Comparison of ENCODE assay signal across 9 mouse cellular contexts in genomic region chr5:124010077-124010476, GRCm38 (mm10). TPM values are rescaled to one million over a fixed set of nuclear protein-coding genes. Genes with fewer than 3 reads are reported as not detected.
A peak's percentile ranks its signal among the peaks of the same experiment; 100 is the strongest.
DNase-seq lines count a peak whose midpoint lies in the region; ATAC-seq and TF ChIP-seq lines count a peak whose summit lies in the region.
"Had no signal": no experiment of that assay in that cellular context is flagged by ENCODE, and none has a peak within 500 bp of the region (broad histone marks: within the 10 kb centered on the region; RNA-seq: fewer than 3 reads in every experiment).

No protein-coding gene starts in this region.

- H3K79me2 ChIP-seq in heart, adult 2 months (replicated peaks; ENCODE audit: control insufficient read depth, insufficient read depth, low read length): peaks cover 6% of the 10 kb centered on the region

- no peak for TF ChIP-seq CTCF in heart, adult 2 months (IDR thresholded peaks at IDR 0.05)

- no peaks in the 10 kb centered on the region for H3K9me3 ChIP-seq in midbrain, embryonic 11.5 days (ENCODE audit: control insufficient read depth, low read length)
- H3K9me3 ChIP-seq in midbrain, embryonic 16.5 days (replicated peaks; ENCODE audit: control insufficient read depth, low read length, poor library complexity, severe bottlenecking): no peaks in the 10 kb centered on the region
- H3K9me3 ChIP-seq in limb, embryonic 12.5 days: no peaks in the 10 kb centered on the region
- no peaks in the 10 kb centered on the region for H3K9me3 ChIP-seq in stomach, embryonic 16.5 days (replicated peaks; ENCODE audit: control insufficient read depth, low read length)

- H3K4me3 ChIP-seq in heart, adult 2 months: no peak overlapping the region
- no peak overlapping the region for H3K4me3 ChIP-seq in midbrain, embryonic 11.5 days (ENCODE audit: low read depth, low read length)
- H3K4me3 ChIP-seq in midbrain, embryonic 16.5 days (ENCODE audit: low read depth, low read length): no peak overlapping the region
- no peak overlapping the region for H3K4me3 ChIP-seq in limb, embryonic 12.5 days (replicated peaks)
- H3K4me3 ChIP-seq in stomach, embryonic 16.5 days (replicated peaks; ENCODE audit: low read length): no peak overlapping the region

- peaks cover 3% of the 10 kb centered on the region; the same call in 1 of the 2 replicates for H3K36me3 ChIP-seq in heart, adult 2 months (ENCODE audit: control insufficient read depth, insufficient read depth, low read length)
- peaks cover 32% of the 10 kb centered on the region for H3K36me3 ChIP-seq in midbrain, embryonic 11.5 days (ENCODE audit: control insufficient read depth, insufficient read depth, low read length)
- H3K36me3 ChIP-seq in midbrain, embryonic 16.5 days (ENCODE audit: control insufficient read depth, insufficient read depth, low read length): peaks cover 21% of the 10 kb centered on the region; the same call in 1 of the 2 replicates
- peaks cover 54% of the 10 kb centered on the region for H3K36me3 ChIP-seq in limb, embryonic 12.5 days
- peaks cover 21% of the 10 kb centered on the region for H3K36me3 ChIP-seq in stomach, embryonic 16.5 days (ENCODE audit: control insufficient read depth, insufficient read depth, low read length)

- no peak for ATAC-seq in midbrain, embryonic 11.5 days (ENCODE audit: low FRiP score)
- ATAC-seq in midbrain, embryonic 16.5 days: no peak
- ATAC-seq in limb, embryonic 12.5 days (ENCODE audit: insufficient number of reproducible peaks, insufficient read depth, low FRiP score, low TSS enrichment, low read depth): no peak
- ATAC-seq in stomach, embryonic 16.5 days (ENCODE audit: insufficient read depth, low FRiP score): no peak

- no peak overlapping the region for H3K4me2 ChIP-seq in midbrain, embryonic 11.5 days
- H3K4me2 ChIP-seq in midbrain, embryonic 16.5 days (ENCODE audit: low read length): no peak overlapping the region
- no peak overlapping the region for H3K4me2 ChIP-seq in limb, embryonic 12.5 days
- peak overlapping the region; percentile 43; the same call in 1 of the 2 replicates for H3K4me2 ChIP-seq in stomach, embryonic 16.5 days (ENCODE audit: low read depth, low read length)

- intact Hi-C loops in heart, adult 2 months (cut with DNase I): no loop called here

- peaks cover 23% of the 10 kb centered on the region for H3K4me1 ChIP-seq in heart, adult 2 months (ENCODE audit: control insufficient read depth, insufficient read depth, low read length)
- H3K4me1 ChIP-seq in midbrain, embryonic 11.5 days (ENCODE audit: control insufficient read depth, insufficient read depth, low read length): peaks cover 48% of the 10 kb centered on the region
- H3K4me1 ChIP-seq in midbrain, embryonic 16.5 days (ENCODE audit: control insufficient read depth, insufficient read depth, low read length): peaks cover 41% of the 10 kb centered on the region
- H3K4me1 ChIP-seq in limb, embryonic 12.5 days (replicated peaks): peaks cover 48% of the 10 kb centered on the region
- H3K4me1 ChIP-seq in stomach, embryonic 16.5 days (ENCODE audit: control insufficient read depth, insufficient read depth, low read length): peaks cover 45% of the 10 kb centered on the region

- no peak for DNase-seq in heart, adult 2 months
- DNase-seq in heart, adult 18-20 months: no peak
- no peak for DNase-seq in midbrain, embryonic 11.5 days (ENCODE audit: low spot score, missing footprints)
- DNase-seq in cerebellum, adult 11-12 months: no peak
- no peak for DNase-seq in right cerebral cortex, postnatal 36 days (ENCODE audit: low spot score in 2 of 2)
- DNase-seq: cerebellum, adult 11 months had no signal

- H3K9ac ChIP-seq in heart, adult 2 months (ENCODE audit: low read depth, low read length): no peak overlapping the region
- no peak overlapping the region for H3K9ac ChIP-seq in midbrain, embryonic 11.5 days (ENCODE audit: low read length)
- H3K9ac ChIP-seq in midbrain, embryonic 16.5 days (ENCODE audit: low read depth, low read length): no peak overlapping the region
- no peak overlapping the region for H3K9ac ChIP-seq in limb, embryonic 12.5 days (replicated peaks)
- no peak overlapping the region for H3K9ac ChIP-seq in stomach, embryonic 16.5 days (ENCODE audit: low read length)

- TF ChIP-seq POLR2A in heart, adult 2 months (IDR thresholded peaks at IDR 0.05; ENCODE audit: insufficient read depth, low read depth, low read length): no peak

- peak overlapping the region; percentile 53 for H3K27ac ChIP-seq in heart, adult 2 months
- peak overlapping the region; percentile 82 for H3K27ac ChIP-seq in midbrain, embryonic 11.5 days (ENCODE audit: low read depth, low read length)
- no peak overlapping the region for H3K27ac ChIP-seq in midbrain, embryonic 16.5 days (ENCODE audit: low read length)
- H3K27ac ChIP-seq in limb, embryonic 12.5 days: peak overlapping the region; percentile 86
- peak overlapping the region; percentile 6; the same call in 1 of the 2 replicates for H3K27ac ChIP-seq in stomach, embryonic 16.5 days (ENCODE audit: low read length)

- H3K27me3 ChIP-seq in heart, adult 2 months (ENCODE audit: control insufficient read depth, insufficient read depth, low read length): no peaks in the 10 kb centered on the region
- no peaks in the 10 kb centered on the region for H3K27me3 ChIP-seq in midbrain, embryonic 11.5 days (ENCODE audit: control insufficient read depth, insufficient read depth, low read length)
- no peaks in the 10 kb centered on the region for H3K27me3 ChIP-seq in midbrain, embryonic 16.5 days (ENCODE audit: control insufficient read depth, insufficient read depth, low read depth, low read length)
- H3K27me3 ChIP-seq in limb, embryonic 12.5 days: no peaks in the 10 kb centered on the region
- no peaks in the 10 kb centered on the region for H3K27me3 ChIP-seq in stomach, embryonic 16.5 days (ENCODE audit: control insufficient read depth, insufficient read depth, low read length)

- TF ChIP-seq EP300 in heart, adult 2 months (IDR thresholded peaks at IDR 0.05; ENCODE audit: insufficient read depth, low read depth, low read length): no peak

- 72% methylated on average over 8 of the region's 8 CpGs for WGBS in heart, adult 2 months
- WGBS in midbrain, embryonic 11.5 days: 94% methylated on average over 8 of the region's 8 CpGs
- WGBS in midbrain, embryonic 16.5 days: 89% methylated on average over 8 of the region's 8 CpGs
- WGBS in limb, embryonic 12.5 days: 89% methylated on average over 8 of the region's 8 CpGs
- WGBS in stomach, embryonic 16.5 days: 72% methylated on average over 8 of the region's 8 CpGs

RNA-seq across cellular contexts. Expression of gene Vps37b, which starts 22.0 kb away (rescaled TPM):
- 10 to 100 TPM; 16.0 to 16.7 TPM for total RNA-seq in heart, adult 2 months (2021)
- 22.7 and 29.4 TPM in 2 replicates for polyA plus RNA-seq in heart, adult 2 months (2012; rRNA removed)
- total RNA-seq in heart, adult 18-20 months (2021): 10 to 100 TPM; 15.1 to 15.2 TPM
- polyA plus RNA-seq in midbrain, embryonic 11.5 days (2014; fragmentation: Nextera tagmentation; extraction: Ambion mirVana): 45.5 and 50.7 TPM in 2 replicates
- polyA plus RNA-seq in midbrain, embryonic 16.5 days (2015; fragmentation: Nextera tagmentation; extraction: Ambion mirVana): 59.5 and 62.0 TPM in 2 replicates
- polyA plus RNA-seq in limb, embryonic 12.5 days (2016; fragmentation: Nextera tagmentation; extraction: Ambion mirVana): 40.7 and 41.6 TPM in 2 replicates
- 39.6 and 44.4 TPM in 2 replicates for polyA plus RNA-seq in stomach, embryonic 16.5 days (2015; fragmentation: Nextera tagmentation; extraction: Ambion mirVana)

RNA-seq across cellular contexts. Expression of gene Hip1r, which starts 36.6 kb away (rescaled TPM):
- total RNA-seq in heart, adult 2 months (2021): 10 to 100 TPM; 16.3 to 16.7 TPM
- polyA plus RNA-seq in heart, adult 2 months (2012; rRNA removed): 7.0 and 7.9 TPM in 2 replicates
- total RNA-seq in heart, adult 18-20 months (2021): 10 to 100 TPM; 11.1 to 11.3 TPM
- polyA plus RNA-seq in midbrain, embryonic 11.5 days (2014; fragmentation: Nextera tagmentation; extraction: Ambion mirVana): 4.6 and 5.2 TPM in 2 replicates
- 33.5 and 34.3 TPM in 2 replicates for polyA plus RNA-seq in midbrain, embryonic 16.5 days (2015; fragmentation: Nextera tagmentation; extraction: Ambion mirVana)
- polyA plus RNA-seq in limb, embryonic 12.5 days (2016; fragmentation: Nextera tagmentation; extraction: Ambion mirVana): 7.9 and 9.9 TPM in 2 replicates
- 31.2 and 35.2 TPM in 2 replicates for polyA plus RNA-seq in stomach, embryonic 16.5 days (2015; fragmentation: Nextera tagmentation; extraction: Ambion mirVana)
